ENCODE assay signal across 21 mouse cellular contexts in genomic region chr5:117691271-117691670, GRCm38 (mm10).
A peak's percentile ranks its signal among the peaks of the same experiment; 100 is the strongest.
DNase-seq lines count a peak whose midpoint lies in the region; ATAC-seq lines count a peak whose summit lies in the region.
"Had no signal": no experiment of that assay in that cellular context is flagged by ENCODE, and none has a peak within 500 bp of the region (broad histone marks: within the 10 kb centered on the region; RNA-seq: fewer than 3 reads in every experiment).

No protein-coding gene starts in this region.

- no peak overlapping the region for H3K4me2 ChIP-seq in liver, embryonic 12.5 days
- H3K4me2 ChIP-seq: embryonic facial prominence, embryonic 13.5 days; heart, embryonic 13.5 days; limb, embryonic 13.5 days; liver, embryonic 15.5 days had no signal

- DNase-seq in layer of hippocampus, adult 11-12 months (ENCODE audit: low spot score): peak; percentile 34
- DNase-seq in layer of hippocampus, postnatal 14 days (ENCODE audit: low spot score in 2 of 2): no peak
- DNase-seq in right cerebral cortex, adult 2 months (ENCODE audit: low spot score in 2 of 2): peak; percentile 78 to 82
- DNase-seq in right cerebral cortex, postnatal 4 days: no peak
- DNase-seq in left cerebral cortex, postnatal 25 days (ENCODE audit: low spot score in 2 of 2): peak; percentile 49 to 93
- no peak for DNase-seq in embryo, embryonic 9.5 days (ENCODE audit: extremely low spot score)
- DNase-seq: adrenal gland, postnatal 14 days; B cell, adult 2 months; cerebellum, adult 9-10 months; heart, postnatal 36 days; kidney, adult 11 months; kidney, postnatal 25 days; thymus, adult 18-20 months had no signal

- H3K27ac ChIP-seq in liver, embryonic 12.5 days: no peak overlapping the region
- H3K27ac ChIP-seq: embryonic facial prominence, embryonic 13.5 days; heart, embryonic 13.5 days; hindbrain, postnatal 0 days; limb, embryonic 13.5 days; liver, embryonic 15.5 days had no signal

- H3K4me3 ChIP-seq in liver, embryonic 12.5 days: no peak overlapping the region
- H3K4me3 ChIP-seq: embryonic facial prominence, embryonic 13.5 days; heart, embryonic 13.5 days; limb, embryonic 13.5 days; liver, embryonic 15.5 days; megakaryocyte, embryonic 14.5 days had no signal

- peaks cover 3% of the 10 kb centered on the region; the same call in 1 of the 2 replicates for H3K27me3 ChIP-seq in liver, embryonic 12.5 days (replicated peaks)
- H3K27me3 ChIP-seq: embryonic facial prominence, embryonic 13.5 days; limb, embryonic 13.5 days; liver, embryonic 15.5 days; megakaryocyte, embryonic 14.5 days had no signal

- no peaks in the 10 kb centered on the region for H3K36me3 ChIP-seq in liver, embryonic 12.5 days
- H3K36me3 ChIP-seq: embryonic facial prominence, embryonic 13.5 days; heart, embryonic 13.5 days; limb, embryonic 13.5 days; liver, embryonic 15.5 days had no signal

- H3K9me3 ChIP-seq in liver, embryonic 12.5 days (replicated peaks): peaks cover 7% of the 10 kb centered on the region
- H3K9me3 ChIP-seq: embryonic facial prominence, embryonic 13.5 days; heart, embryonic 13.5 days; limb, embryonic 13.5 days; liver, embryonic 15.5 days had no signal

- intact Hi-C loops in left cerebral cortex, postnatal 25 days (cut with DNase I): loop anchor here (5.0 to 10.0 kb wide), 3 partner anchors 101 to 224 kb away; no protein-coding TSS in a partner anchor

- 69% methylated on average over 7 of the region's 7 CpGs for WGBS in liver, embryonic 12.5 days (ENCODE audit: insufficient replicate concordance)

- ATAC-seq in liver, embryonic 12.5 days: no peak
- ATAC-seq: hindbrain, postnatal 0 days; lung, postnatal 0 days had no signal

- H3K9ac ChIP-seq in liver, embryonic 12.5 days: no peak overlapping the region
- H3K9ac ChIP-seq: embryonic facial prominence, embryonic 13.5 days; heart, embryonic 13.5 days; limb, embryonic 13.5 days; liver, embryonic 15.5 days had no signal

- H3K4me1 ChIP-seq in liver, embryonic 12.5 days: no peaks in the 10 kb centered on the region
- H3K4me1 ChIP-seq: heart, embryonic 13.5 days; liver, embryonic 15.5 days; megakaryocyte, embryonic 14.5 days had no signal

Comparison
In these comparisons a context has a peak if more than half of its experiments do, and no peak if none do; other contexts are left out.
1. DNase-seq: peak in layer of hippocampus, adult 11-12 months (single experiment), right cerebral cortex, adult 2 months (2 of 2) and left cerebral cortex, postnatal 25 days (2 of 2); none in layer of hippocampus, postnatal 14 days (0 of 2), right cerebral cortex, postnatal 4 days (single experiment) and embryo, embryonic 9.5 days (single experiment).